Mouse (Mus musculus) embryonic facial prominence, embryonic 11.5 days (tissue): ENCODE results near the gene Tanc1. TPM values are rescaled to one million over a fixed set of nuclear protein-coding genes. Genes with fewer than 3 reads are reported as not detected.

Experiments used
- ATAC-seq: fragments of 200-750 bp; cut with Nextera tagmentation; replicated peaks from 2 replicates; pipeline ENCODE4 v1.8.0; 2017; ENCODE audit warnings: low read depth; ENCODE audit not compliant: insufficient number of reproducible peaks, low FRiP score, low TSS enrichment
- DNase-seq: peaks from one replicate; pipeline ENCODE4 v3.0.0-alpha.2; 2015; ENCODE audit warnings: low spot score
- H3K27ac ChIP-seq: fragments of 300-500 bp; sonication (generic); replicated peaks from 2 replicates; pipeline ENCODE4 v1.5.1; 2014; ENCODE audit warnings: mild to moderate bottlenecking, low read depth, low read length, control low read depth
- H3K27me3 ChIP-seq: fragments of 300-500 bp; sonication (generic); 2 replicates; pipeline ENCODE4 v1.6.1; 2014; ENCODE audit warnings: mild to moderate bottlenecking, low read length, moderate library complexity, mixed read lengths; ENCODE audit not compliant: control insufficient read depth, insufficient read depth
- H3K36me3 ChIP-seq: fragments of 300-500 bp; sonication (generic); replicated peaks from 2 replicates; pipeline ENCODE4 v1.6.1; 2014; ENCODE audit warnings: low read depth, mild to moderate bottlenecking, low read length, moderate library complexity, mixed read lengths; ENCODE audit not compliant: control insufficient read depth, insufficient read depth
- H3K4me1 ChIP-seq: fragments of 300-500 bp; sonication (generic); 2 replicates; pipeline ENCODE4 v1.6.1; 2014; ENCODE audit warnings: low read length, mixed read lengths; ENCODE audit not compliant: control insufficient read depth, insufficient read depth
- H3K4me2 ChIP-seq: fragments of 300-500 bp; sonication (generic); 2 replicates; pipeline ENCODE4 v1.6.1; 2014; ENCODE audit warnings: low read depth, mild to moderate bottlenecking, control low read depth, low read length, moderate library complexity
- H3K4me3 ChIP-seq: fragments of 300-500 bp; sonication (generic); 2 replicates; pipeline ENCODE4 v1.5.1; 2014; ENCODE audit warnings: low read depth, low read length, control low read depth
- H3K9ac ChIP-seq: fragments of 300-500 bp; sonication (generic); replicated peaks from 2 replicates; pipeline ENCODE4 v1.6.1; 2014; ENCODE audit warnings: mild to moderate bottlenecking, control low read depth, low read length
- H3K9me3 ChIP-seq: fragments of 300-500 bp; sonication (generic); replicated peaks from 2 replicates; pipeline ENCODE4 v1.6.1; 2016; ENCODE audit warnings: mild to moderate bottlenecking, low read length, inconsistent platforms, mixed read lengths; ENCODE audit not compliant: control insufficient read depth
- WGBS: fragments of 180-500 bp; shearing (Covaris S2); extraction: QIAGEN DNeasy Blood & Tissue Kit; methylation state at CpG from one replicate; pipeline ENCODE4 v1.1.7; 2014; 5-methylcytosine and 5-hydroxymethylcytosine counted together
- polyA plus RNA-seq: library from polyadenylated mRNA; unstranded; fragments of >200 nt; fragmentation: Nextera tagmentation; extraction: Ambion mirVana; gene quantifications from 2 replicates; pipeline ENCODE4 v1.2.1, GENCODE M21; 2014

Gene Tanc1
- polyA plus RNA-seq, 1 experiment from 2014 or later: 22.7 TPM

- Histone ChIP-seq H3K36me3 (no peaks in the 10 kb centered on the region), H3K27me3 (no peaks in the 10 kb centered on the region), H3K4me3 (no peak overlapping the region), H3K9me3 (no peaks in the 10 kb centered on the region), H3K4me1 (peaks cover 14% of the 10 kb centered on the region), H3K4me2 (no peak overlapping the region), H3K9ac (no peak overlapping the region), H3K27ac (0 out of 2 replicates have a peak overlapping the region, but pooled peaks have one; percentile 48)
- 11% methylated on average over 14 of the region's 14 CpGs for WGBS
- peak; percentile 66 for DNase-seq
- peak; percentile 72; the same call in 1 of the 2 replicates for ATAC-seq
These were observed 217.1 kb downstream of the Tanc1 start for GRCm38 (mm10) chr2:59828777-59829508.

- Histone ChIP-seq H3K36me3 (no peaks in the 10 kb centered on the region), H3K27ac (peak overlapping the region; percentile 48; the same call in 1 of the 2 replicates), H3K9me3 (no peaks in the 10 kb centered on the region), H3K27me3 (no peaks in the 10 kb centered on the region), H3K4me3 (no peak overlapping the region), H3K4me2 (no peak overlapping the region; the same call in 1 of the 2 replicates), H3K4me1 (peaks cover 14% of the 10 kb centered on the region), H3K9ac (0 out of 2 replicates have a peak overlapping the region, but pooled peaks have one; percentile 1)
- DNase-seq (no peak), ATAC-seq (peak; percentile 40; the same call in 1 of the 2 replicates)
- 66% methylated on average over 7 of the region's 7 CpGs for WGBS
These were observed 217.9 kb downstream of the Tanc1 start for GRCm38 (mm10) chr2:59829718-59830117.

DNA sequence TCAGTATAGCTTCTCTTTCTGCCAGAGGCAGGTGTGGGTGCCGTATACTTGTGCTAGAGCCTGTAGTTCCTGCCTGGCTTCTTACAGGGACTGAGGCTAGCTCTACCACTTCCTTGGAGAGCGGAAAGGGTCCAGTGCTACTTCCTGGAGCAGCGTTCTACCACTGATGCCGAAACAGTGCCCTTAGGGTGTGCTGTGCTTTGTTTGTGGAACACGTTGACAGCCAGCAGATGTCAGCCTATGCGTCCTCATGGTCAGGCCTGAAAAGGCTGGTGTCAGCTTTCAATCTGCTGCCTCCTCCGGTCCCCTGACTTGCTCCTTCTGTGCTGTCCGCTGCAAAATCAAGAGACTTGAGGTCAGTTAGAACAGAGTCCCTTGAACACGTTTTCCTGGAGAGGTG is 218.3 kb downstream of the Tanc1 start:
- peaks cover 14% of the 10 kb centered on the region for H3K4me1 ChIP-seq
- 10% methylated on average over 9 of the region's 9 CpGs for WGBS
- no peaks in the 10 kb centered on the region for H3K36me3 ChIP-seq
- H3K4me3 ChIP-seq: no peak overlapping the region
- 0 out of 2 replicates have a peak overlapping the region, but pooled peaks have one; percentile 48 for H3K27ac ChIP-seq
- no peaks in the 10 kb centered on the region for H3K27me3 ChIP-seq
- H3K4me2 ChIP-seq: no peak overlapping the region; the same call in 1 of the 2 replicates
- DNase-seq: peak; percentile 76
- no peaks in the 10 kb centered on the region for H3K9me3 ChIP-seq
- H3K9ac ChIP-seq: peak overlapping the region; percentile 22; the same call in 1 of the 2 replicates
- ATAC-seq: peak; percentile 61; the same call in 1 of the 2 replicates

GRCm38 (mm10) chr2:59830940-59831339 is 219.1 kb downstream of the Tanc1 start:
- 87% methylated on average over 5 of the region's 5 CpGs for WGBS
- Histone ChIP-seq H3K27me3 (no peaks in the 10 kb centered on the region), H3K4me2 (no peak overlapping the region), H3K9ac (no peak overlapping the region; the same call in 1 of the 2 replicates), H3K4me3 (no peak overlapping the region), H3K9me3 (no peaks in the 10 kb centered on the region), H3K27ac (no peak overlapping the region), H3K36me3 (peaks cover 3% of the 10 kb centered on the region), H3K4me1 (peaks cover 14% of the 10 kb centered on the region)
- DNase-seq (no peak), ATAC-seq (no peak)

DNA sequence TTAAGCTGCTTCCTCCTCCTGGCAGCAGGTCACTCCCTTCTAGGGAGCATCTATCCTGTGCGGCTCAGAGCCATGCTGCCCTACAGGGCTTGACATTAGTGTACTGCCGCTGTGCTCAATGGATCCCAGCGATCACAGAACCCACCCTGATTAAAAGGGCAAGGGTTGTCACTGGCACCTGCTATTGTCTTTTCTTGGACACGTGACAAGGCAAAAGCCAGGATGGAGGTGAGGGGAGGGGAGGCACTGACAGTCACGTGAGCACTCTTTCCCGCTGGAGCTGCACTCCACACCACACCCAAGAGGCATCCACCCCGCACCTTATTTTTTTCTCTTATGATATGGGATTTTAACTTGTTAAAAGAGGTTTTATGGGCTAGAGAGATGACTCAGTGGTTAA is 220.0 kb downstream of the Tanc1 start:
- 89% methylated on average over 7 of the region's 7 CpGs for WGBS
- ATAC-seq (no peak), DNase-seq (no peak)
- Histone ChIP-seq H3K36me3 (peaks cover 3% of the 10 kb centered on the region), H3K27ac (no peak overlapping the region), H3K9me3 (no peaks in the 10 kb centered on the region), H3K4me1 (peaks cover 14% of the 10 kb centered on the region), H3K4me3 (no peak overlapping the region), H3K4me2 (no peak overlapping the region), H3K9ac (no peak overlapping the region), H3K27me3 (no peaks in the 10 kb centered on the region)

DNA sequence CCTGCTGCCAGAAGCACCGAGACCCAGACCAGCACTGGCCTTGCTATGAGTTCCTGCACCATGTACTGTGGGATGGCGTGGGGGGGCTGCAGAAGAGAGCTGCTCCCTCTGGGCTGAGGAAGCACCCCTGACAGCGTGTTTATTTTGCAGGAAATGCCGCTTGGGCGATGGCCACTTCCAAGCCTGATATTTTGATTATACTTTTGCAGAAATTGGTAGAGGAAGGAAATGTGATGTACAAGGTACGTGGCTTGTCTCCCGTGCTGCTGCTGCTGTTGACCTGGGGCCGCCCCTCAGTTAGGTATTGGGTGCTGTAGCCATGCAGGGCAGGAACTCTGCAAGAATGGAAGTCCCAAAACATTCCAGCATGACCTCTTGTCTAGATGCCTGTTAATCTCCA is 227.0 kb downstream of the Tanc1 start:
- Histone ChIP-seq H3K4me2 (no peak overlapping the region), H3K36me3 (peaks cover 3% of the 10 kb centered on the region), H3K27ac (no peak overlapping the region), H3K4me3 (no peak overlapping the region), H3K4me1 (no peaks in the 10 kb centered on the region), H3K27me3 (no peaks in the 10 kb centered on the region), H3K9ac (no peak overlapping the region), H3K9me3 (no peaks in the 10 kb centered on the region)
- no peak for ATAC-seq
- no peak for DNase-seq
- WGBS: 86% methylated on average over 8 of the region's 8 CpGs

DNA sequence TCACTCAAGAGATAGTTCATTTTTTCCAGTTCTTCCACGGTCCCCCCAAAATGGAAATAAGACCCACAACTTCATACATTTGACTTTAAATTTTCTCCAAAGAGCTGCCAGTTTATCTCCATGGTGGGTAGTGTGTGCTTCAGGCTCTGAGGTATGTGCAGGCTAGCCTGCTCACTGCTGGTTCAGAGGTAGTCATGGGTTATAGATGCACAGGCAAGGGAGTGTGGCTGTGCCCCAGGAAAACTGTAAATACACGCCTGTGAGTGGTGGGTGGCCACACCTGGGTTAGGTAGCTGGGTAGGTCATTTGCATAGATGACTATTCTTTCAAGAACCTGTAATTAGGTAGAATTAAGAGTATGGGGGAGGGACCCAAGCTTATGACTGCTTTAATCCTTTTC is 227.9 kb downstream of the Tanc1 start:
- 73% methylated on average over 2 of the region's 2 CpGs for WGBS
- Histone ChIP-seq H3K36me3 (peaks cover 3% of the 10 kb centered on the region), H3K4me3 (no peak overlapping the region), H3K9ac (no peak overlapping the region), H3K4me1 (no peaks in the 10 kb centered on the region), H3K9me3 (no peaks in the 10 kb centered on the region), H3K27me3 (no peaks in the 10 kb centered on the region), H3K4me2 (no peak overlapping the region), H3K27ac (no peak overlapping the region)
- DNase-seq (no peak), ATAC-seq (no peak)

DNA sequence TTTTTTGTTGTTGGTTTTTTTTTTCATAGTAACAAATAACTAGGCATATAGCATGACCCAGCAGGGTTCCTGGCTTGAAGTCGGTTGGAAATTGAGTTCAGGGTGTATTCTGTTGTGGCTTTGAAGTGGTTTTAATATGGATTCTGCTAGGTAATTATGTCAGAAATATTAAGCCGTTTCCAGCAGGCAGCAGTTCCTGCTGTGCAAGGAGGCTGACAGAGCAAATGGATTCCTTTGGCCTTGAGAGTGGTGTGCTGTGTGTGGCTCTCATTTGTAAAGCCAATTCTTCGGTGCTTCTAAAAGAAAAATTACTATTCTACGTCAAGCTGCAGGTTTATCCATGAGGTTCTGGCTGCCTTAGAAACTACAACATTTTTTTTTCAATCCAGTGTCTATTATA is 228.3 kb downstream of the Tanc1 start:
- no peak overlapping the region for H3K9ac ChIP-seq
- ATAC-seq (no peak), DNase-seq (no peak)
- H3K27me3 ChIP-seq: no peaks in the 10 kb centered on the region
- H3K36me3 ChIP-seq: peaks cover 3% of the 10 kb centered on the region
- WGBS: 61% methylated on average over 4 of the region's 4 CpGs
- H3K27ac ChIP-seq: no peak overlapping the region
- no peak overlapping the region for H3K4me2 ChIP-seq
- H3K9me3 ChIP-seq: no peaks in the 10 kb centered on the region
- H3K4me1 ChIP-seq: no peaks in the 10 kb centered on the region
- no peak overlapping the region for H3K4me3 ChIP-seq
